Mouse (Mus musculus): Measurements from ENCODE around the gene Itpr3. TPM values are rescaled to one million over a fixed set of nuclear protein-coding genes. Genes with fewer than 3 reads are reported as not detected.

Itpr3 gene
- polyA plus RNA-seq, 1 experiment from 2014 or later: 5.8 TPM

- Histone ChIP-seq H3K4me1 (ENCODE audit: insufficient read depth) (no peaks in the 10 kb centered on the region), H3K27ac (ENCODE audit: low read depth) (no peak overlapping the region), H3K36me3 (ENCODE audit: insufficient read depth) (peaks cover 38% of the 10 kb centered on the region), H3K4me3 (ENCODE audit: low read depth, low read length) (peak overlapping the region; percentile 49), H3K9me3 (ENCODE audit: low read depth, low read length) (no peaks in the 10 kb centered on the region), H3K9ac (peak overlapping the region; percentile 53), H3K4me2 (peak overlapping the region; percentile 73), H3K27me3 (ENCODE audit: insufficient read depth, low read length) (no peaks in the 10 kb centered on the region)
- no peak for DNase-seq
- TF ChIP-seq CTCF (IDR thresholded peaks at IDR 0.05; ENCODE audit: low read depth): no peak
- 29% methylated on average over 12 of the region's 12 CpGs for WGBS
- ATAC-seq (ENCODE audit: insufficient read depth): no peak
Observed at GRCm38 (mm10) chr17:27018555-27019196, 38.4 kb upstream of the Itpr3 start.

- Histone ChIP-seq H3K27ac (ENCODE audit: low read depth) (no peak overlapping the region), H3K9ac (no peak overlapping the region)
- ATAC-seq (ENCODE audit: insufficient read depth): no peak
Observed at GRCm38 (mm10) chr17:27021076-27021475, 36.0 kb upstream of the Itpr3 start.

GRCm38 (mm10) chr17:27021736-27022135, 35.4 kb upstream of the Itpr3 start:
- Histone ChIP-seq H3K36me3 (ENCODE audit: insufficient read depth) (peaks cover 60% of the 10 kb centered on the region), H3K27ac (ENCODE audit: low read depth) (no peak overlapping the region)
- DNase-seq: no peak

More at GRCm38 (mm10) chr17:27021076-27021475, 36.0 kb upstream of the Itpr3 start:
- no peaks in the 10 kb centered on the region for H3K4me1 ChIP-seq (ENCODE audit: insufficient read depth)
- no peaks in the 10 kb centered on the region for H3K27me3 ChIP-seq (ENCODE audit: insufficient read depth, low read length)
- 87% methylated on average over 14 of the region's 14 CpGs for WGBS
- no peak overlapping the region for H3K4me2 ChIP-seq
- H3K4me3 ChIP-seq (ENCODE audit: low read depth, low read length): no peak overlapping the region
- H3K9me3 ChIP-seq (ENCODE audit: low read depth, low read length): no peaks in the 10 kb centered on the region
- no peak for DNase-seq
- TF ChIP-seq CTCF (IDR thresholded peaks at IDR 0.05; ENCODE audit: low read depth): no peak
- H3K36me3 ChIP-seq (ENCODE audit: insufficient read depth): peaks cover 56% of the 10 kb centered on the region

GRCm38 (mm10) chr17:27023342-27023741, 33.8 kb upstream of the Itpr3 start:
- H3K9me3 ChIP-seq (ENCODE audit: low read depth, low read length): no peaks in the 10 kb centered on the region
- no peaks in the 10 kb centered on the region for H3K27me3 ChIP-seq (ENCODE audit: insufficient read depth, low read length)
- ATAC-seq (ENCODE audit: insufficient read depth) (no peak), DNase-seq (no peak)
- no peak overlapping the region for H3K4me3 ChIP-seq (ENCODE audit: low read depth, low read length)
- peaks cover 60% of the 10 kb centered on the region for H3K36me3 ChIP-seq (ENCODE audit: insufficient read depth)
- no peak overlapping the region for H3K9ac ChIP-seq
- no peak overlapping the region for H3K4me2 ChIP-seq
- TF ChIP-seq CTCF (IDR thresholded peaks at IDR 0.05; ENCODE audit: low read depth): no peak
- peaks cover 5% of the 10 kb centered on the region; the same call in 1 of the 2 replicates for H3K4me1 ChIP-seq (ENCODE audit: insufficient read depth)
- WGBS: 79% methylated on average over 4 of the region's 4 CpGs
- no peak overlapping the region for H3K27ac ChIP-seq (ENCODE audit: low read depth)

More at GRCm38 (mm10) chr17:27021736-27022135, 35.4 kb upstream of the Itpr3 start:
- WGBS: 81% methylated on average over 9 of the region's 9 CpGs
- Histone ChIP-seq H3K27me3 (ENCODE audit: insufficient read depth, low read length) (no peaks in the 10 kb centered on the region), H3K4me2 (no peak overlapping the region), H3K9me3 (ENCODE audit: low read depth, low read length) (no peaks in the 10 kb centered on the region), H3K9ac (no peak overlapping the region), H3K4me3 (ENCODE audit: low read depth, low read length) (no peak overlapping the region), H3K4me1 (ENCODE audit: insufficient read depth) (no peaks in the 10 kb centered on the region)
- no peak for ATAC-seq (ENCODE audit: insufficient read depth)
- TF ChIP-seq CTCF (IDR thresholded peaks at IDR 0.05; ENCODE audit: low read depth): no peak

- no peaks in the 10 kb centered on the region for H3K9me3 ChIP-seq (ENCODE audit: low read depth, low read length)
- no peak for ATAC-seq (ENCODE audit: insufficient read depth)
- no peak overlapping the region for H3K4me3 ChIP-seq (ENCODE audit: low read depth, low read length)
- WGBS: 93% methylated on average over 17 of the region's 17 CpGs
- H3K4me2 ChIP-seq: no peak overlapping the region
- peaks cover 50% of the 10 kb centered on the region for H3K36me3 ChIP-seq (ENCODE audit: insufficient read depth)
- TF ChIP-seq CTCF (IDR thresholded peaks at IDR 0.05; ENCODE audit: low read depth): no peak
- peaks cover 5% of the 10 kb centered on the region; the same call in 1 of the 2 replicates for H3K4me1 ChIP-seq (ENCODE audit: insufficient read depth)
- H3K9ac ChIP-seq: no peak overlapping the region
- H3K27me3 ChIP-seq (ENCODE audit: insufficient read depth, low read length): no peaks in the 10 kb centered on the region
- DNase-seq: no peak
- no peak overlapping the region for H3K27ac ChIP-seq (ENCODE audit: low read depth)
Observed at GRCm38 (mm10) chr17:27025326-27025902, 31.7 kb upstream of the Itpr3 start.

- Histone ChIP-seq H3K27me3 (ENCODE audit: insufficient read depth, low read length) (no peaks in the 10 kb centered on the region), H3K4me2 (no peak overlapping the region), H3K27ac (ENCODE audit: low read depth) (no peak overlapping the region), H3K4me1 (ENCODE audit: insufficient read depth) (peaks cover 5% of the 10 kb centered on the region; the same call in 1 of the 2 replicates), H3K4me3 (ENCODE audit: low read depth, low read length) (no peak overlapping the region), H3K9ac (no peak overlapping the region), H3K9me3 (ENCODE audit: low read depth, low read length) (no peaks in the 10 kb centered on the region), H3K36me3 (ENCODE audit: insufficient read depth) (peaks cover 46% of the 10 kb centered on the region)
- no peak for DNase-seq
- TF ChIP-seq CTCF (IDR thresholded peaks at IDR 0.05; ENCODE audit: low read depth): no peak
- 82% methylated on average over 3 of the region's 3 CpGs for WGBS
- no peak for ATAC-seq (ENCODE audit: insufficient read depth)
Observed at GRCm38 (mm10) chr17:27025951-27026350, 31.2 kb upstream of the Itpr3 start.

- Histone ChIP-seq H3K9me3 (ENCODE audit: low read depth, low read length) (no peaks in the 10 kb centered on the region), H3K36me3 (ENCODE audit: insufficient read depth) (peaks cover 29% of the 10 kb centered on the region), H3K4me3 (ENCODE audit: low read depth, low read length) (peak overlapping the region; percentile 75), H3K27ac (ENCODE audit: low read depth) (peak overlapping the region; percentile 84), H3K9ac (peak overlapping the region; percentile 98), H3K4me2 (peak overlapping the region; percentile 93), H3K27me3 (ENCODE audit: insufficient read depth, low read length) (no peaks in the 10 kb centered on the region), H3K4me1 (ENCODE audit: insufficient read depth) (peaks cover 5% of the 10 kb centered on the region; the same call in 1 of the 2 replicates)
- WGBS: 26% methylated on average over 12 of the region's 12 CpGs
- TF ChIP-seq CTCF (IDR thresholded peaks at IDR 0.05; ENCODE audit: low read depth): no peak
- DNase-seq (peak; percentile 62), ATAC-seq (ENCODE audit: insufficient read depth) (peak; percentile 26; the same call in 1 of the 2 replicates)
Observed at GRCm38 (mm10) chr17:27027460-27028283, 29.4 kb upstream of the Itpr3 start.

Measured in lung, embryonic 14.5 days (tissue).